Mouse (Mus musculus) gastrocnemius, postnatal 36 days (tissue): ENCODE results near the gene Srrm1. TPM values are rescaled to one million over a fixed set of nuclear protein-coding genes. Genes with fewer than 3 reads are reported as not detected.
A peak's percentile ranks its signal among the peaks of the same experiment; 100 is the strongest.

Experiments
- DNase-seq, 2 experiments: peaks; one replicate each; pipeline ENCODE4 v3.0.0; 2022
- intact Hi-C: fragments of 180-260 bp; cut with DNase I; formaldehyde crosslinking; loops from one replicate; pipeline ENCODE4 v1.15.1; 2025
- long read RNA-seq, 2 experiments: library from polyadenylated mRNA; stranded (forward); transcript quantifications; one replicate each; pipeline ENCODE4 v2.0.0; 2021
- total RNA-seq, 2 experiments: library from RNA; stranded (reverse); gene quantifications; 2 replicates each; pipeline ENCODE4 v1.2.3; 2021

Gene Srrm1
- total RNA-seq = 10 to 100 TPM; 51.5 to 59.3 TPM
- long read RNA-seq, experiment 1, partial matches to known transcripts = 2 of 9 reads
- long read RNA-seq, experiment 1, other reads (novel, unspliced or antisense) = 6 of 9 reads
- long read RNA-seq, experiment 2, partial matches to known transcripts = 3 of 24 reads
- long read RNA-seq, experiment 2, other reads (novel, unspliced or antisense) = 16 of 24 reads

DNA sequence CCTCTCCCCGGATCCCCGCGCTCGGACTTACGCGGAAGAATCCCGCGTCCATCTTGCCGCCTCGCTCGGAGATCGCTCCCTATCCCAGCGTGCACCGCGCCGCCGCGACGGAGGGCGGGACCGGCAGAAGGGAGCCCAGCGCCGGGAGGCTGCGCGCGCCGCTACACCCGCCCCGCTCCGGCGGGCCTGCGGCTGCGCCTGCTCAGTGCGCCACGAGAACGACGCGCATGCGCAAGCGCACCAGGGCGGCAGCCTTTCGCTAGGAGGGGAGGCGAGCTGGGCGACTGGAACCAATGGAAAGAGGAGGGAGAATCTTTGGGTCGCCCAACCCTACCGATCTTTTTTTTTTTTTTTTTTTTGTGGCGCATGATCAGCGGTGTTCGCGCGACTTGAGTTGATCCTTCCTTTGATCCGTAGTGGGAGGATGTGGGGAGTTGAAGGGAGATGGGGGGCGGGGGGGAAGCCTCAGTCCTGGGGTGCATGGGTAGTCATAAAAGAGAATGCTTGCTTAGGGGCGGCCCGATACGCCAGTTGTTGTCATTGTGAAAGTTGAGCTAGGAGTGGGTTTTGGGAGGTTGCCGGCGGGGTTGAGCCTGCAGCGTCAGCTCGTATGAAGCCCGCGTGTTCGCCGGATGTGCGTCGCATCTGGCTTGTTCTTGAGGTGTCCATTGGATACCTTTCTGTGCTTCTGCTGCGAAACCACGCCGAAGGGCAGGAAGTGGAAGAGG is at the start of gene Srrm1:
Gene Srrm1, minus strand, starts transcription at position 256 of the 728 bp plus-strand sequence.
- intact Hi-C loops = no loop called here
- DNase-seq = peak; percentile 95 to 98

- intact Hi-C loops = no loop called here
- no peak for DNase-seq
Observed at GRCm38 (mm10) chr4:135401881-135402280, 48.8 kb upstream of the Srrm1 start.

DNA sequence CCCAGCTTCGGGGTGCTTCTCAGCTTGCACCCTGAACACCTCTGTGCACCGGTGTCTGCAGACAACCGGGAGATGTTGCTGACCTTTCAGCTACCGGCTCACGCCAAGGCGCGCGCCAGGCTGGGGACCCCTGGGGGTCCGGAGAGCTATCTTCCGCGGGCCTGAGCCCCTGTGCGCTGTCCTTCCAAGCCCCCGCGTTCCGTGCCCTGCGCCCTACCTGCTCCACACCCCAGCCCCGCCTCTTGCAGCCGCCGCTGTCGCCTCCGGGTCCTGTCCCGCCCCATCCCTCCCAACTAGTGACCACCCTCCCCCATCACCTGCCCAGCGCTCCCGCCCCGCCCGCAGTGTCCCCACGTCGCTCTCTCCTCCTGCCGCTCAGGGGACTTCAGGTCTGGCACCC is 44.9 kb upstream of the Srrm1 start, which contains the start of gene Ncmap:
Gene Ncmap, minus strand, starts transcription at position 237 of the 400 bp plus-strand sequence.
- intact Hi-C loops = no loop called here
- DNase-seq = no peak

GRCm38 (mm10) chr4:135397551-135397950 is 44.4 kb upstream of the Srrm1 start:
- intact Hi-C loops = no loop called here
- no peak for DNase-seq

- intact Hi-C loops = no loop called here
- no peak for DNase-seq
Observed at GRCm38 (mm10) chr4:135396303-135396702, 43.2 kb upstream of the Srrm1 start.

GRCm38 (mm10) chr4:135395375-135395774 is 42.3 kb upstream of the Srrm1 start:
- no peak for DNase-seq
- intact Hi-C loops = no loop called here

DNA sequence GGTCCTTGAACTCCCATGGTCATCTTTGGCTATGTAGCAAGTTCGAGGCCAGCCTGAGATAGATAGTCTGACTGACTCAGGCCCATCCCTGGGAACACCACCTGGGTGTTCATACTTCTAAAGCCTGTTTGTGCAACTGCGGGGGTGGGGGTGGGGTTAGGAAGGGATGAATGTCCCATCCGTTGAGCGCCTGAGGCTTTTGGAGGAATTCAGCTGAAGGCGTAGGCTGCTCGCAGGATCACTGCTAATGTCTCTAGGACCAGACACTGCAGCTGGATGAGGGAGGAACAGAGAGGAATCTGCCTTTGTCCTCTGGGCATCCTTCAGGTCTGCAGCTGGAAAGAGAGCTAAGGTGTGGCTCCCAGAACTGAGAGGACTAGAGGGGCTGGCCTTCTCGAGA is 41.5 kb upstream of the Srrm1 start:
- intact Hi-C loops = no loop called here
- DNase-seq = no peak

DNA sequence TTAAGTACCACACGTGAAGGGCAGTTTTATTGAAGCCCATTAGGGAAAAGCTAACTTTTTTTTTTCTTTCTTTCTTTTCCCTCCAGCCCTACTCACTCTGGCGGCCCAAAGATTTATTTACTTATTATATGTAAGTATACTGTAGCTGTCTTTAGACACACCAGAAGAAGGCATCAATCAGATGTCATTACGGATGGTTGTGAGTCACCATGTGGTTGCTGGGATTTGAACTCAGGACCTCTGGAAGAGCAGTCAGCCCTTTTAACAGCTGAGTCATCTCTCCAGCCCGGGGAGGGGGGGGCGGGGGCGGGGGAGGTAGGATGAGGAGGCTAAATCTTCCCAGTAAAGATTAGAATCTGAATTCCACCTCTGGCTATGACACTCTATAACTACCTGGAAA is 40.3 kb upstream of the Srrm1 start:
- no peak for DNase-seq
- intact Hi-C loops = no loop called here

GRCm38 (mm10) chr4:135392801-135393200 is 39.7 kb upstream of the Srrm1 start:
- DNase-seq = no peak
- intact Hi-C loops = no loop called here

- intact Hi-C loops = no loop called here
Observed at GRCm38 (mm10) chr4:135391014-135391413, 37.9 kb upstream of the Srrm1 start.

GRCm38 (mm10) chr4:135385614-135386013 is 32.5 kb upstream of the Srrm1 start:
- DNase-seq = no peak
- intact Hi-C loops = loop anchor here (10.0 kb wide), 1 partner anchor 289 kb away; no protein-coding TSS in a partner anchor

More at GRCm38 (mm10) chr4:135391014-135391413, 37.9 kb upstream of the Srrm1 start:
- no peak for DNase-seq

DNA sequence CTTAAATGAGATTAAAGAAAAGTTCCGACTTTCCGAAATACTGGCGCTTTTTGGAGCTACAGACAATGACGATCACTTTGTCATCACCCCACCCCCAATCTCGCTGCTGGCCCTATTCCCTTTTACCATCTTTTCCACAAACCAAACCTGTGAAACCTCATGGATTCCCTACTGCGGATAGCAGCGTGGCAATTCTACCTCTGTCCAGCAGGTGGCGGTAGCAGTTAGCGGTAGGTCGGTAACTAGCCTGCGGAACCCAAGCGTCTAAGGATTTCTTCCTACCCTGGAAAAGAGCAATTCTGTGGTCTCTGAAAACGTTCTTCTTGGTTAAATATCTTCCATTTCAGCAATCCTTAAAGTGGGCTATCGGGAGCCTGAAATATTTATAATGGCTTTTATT is 29.2 kb upstream of the Srrm1 start:
- DNase-seq = peak; percentile 19 to 44
- intact Hi-C loops = loop anchor here (2.0 to 10.0 kb wide), 2 partner anchors 28 to 292 kb away; no protein-coding TSS in a partner anchor

DNA sequence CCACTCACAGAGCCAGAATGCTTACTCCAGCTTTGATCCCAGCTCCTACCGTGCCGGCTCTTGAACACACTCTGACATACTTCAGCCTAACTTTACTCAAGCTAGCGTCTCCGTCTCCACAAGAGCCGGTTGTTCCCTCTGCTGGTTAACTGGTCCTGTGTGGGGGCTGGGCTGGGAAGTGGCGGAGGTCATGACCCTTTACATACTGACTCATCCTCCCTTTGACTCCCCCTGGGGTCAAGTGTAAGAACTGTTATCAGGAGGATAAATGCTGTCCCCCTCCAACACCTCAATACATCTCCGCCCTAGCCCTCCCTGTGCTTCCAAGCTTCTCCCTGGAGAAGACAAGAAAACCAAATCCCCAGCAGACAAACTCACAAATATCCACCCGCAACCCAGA is 28.2 kb upstream of the Srrm1 start:
- no peak for DNase-seq
- intact Hi-C loops = loop anchor here (10.0 kb wide), 1 partner anchor 293 kb away; no protein-coding TSS in a partner anchor

- intact Hi-C loops = no loop called here
- DNase-seq = no peak
Observed at GRCm38 (mm10) chr4:135377241-135377640, 24.1 kb upstream of the Srrm1 start.

GRCm38 (mm10) chr4:135375444-135375843 is 22.3 kb upstream of the Srrm1 start:
- DNase-seq = no peak
- intact Hi-C loops = no loop called here

GRCm38 (mm10) chr4:135373299-135373698 is 20.2 kb upstream of the Srrm1 start:
- no peak for DNase-seq
- intact Hi-C loops = no loop called here

DNA sequence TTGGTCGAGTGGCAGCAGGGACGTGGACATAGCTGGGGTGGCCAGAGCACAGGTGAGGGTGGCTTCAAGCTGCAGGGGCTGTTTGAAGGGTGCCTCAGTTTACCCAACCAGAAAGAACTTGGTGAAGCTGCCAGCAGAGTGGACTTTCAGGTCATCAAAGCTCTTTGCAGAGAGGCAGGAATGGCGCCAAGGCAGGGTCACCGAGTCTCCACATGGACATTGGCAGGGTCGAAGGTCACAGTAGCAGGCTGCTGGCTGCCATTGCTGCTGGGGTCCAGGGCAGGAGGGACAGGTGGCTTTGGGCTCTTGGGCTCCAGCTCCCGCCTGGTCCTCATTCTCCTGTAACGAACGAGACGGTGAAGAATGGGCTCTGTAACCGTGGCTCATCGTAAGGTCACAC is 17.3 kb upstream of the Srrm1 start:
- intact Hi-C loops = no loop called here
- DNase-seq = no peak

GRCm38 (mm10) chr4:135362828-135363227 is 9.7 kb upstream of the Srrm1 start:
- DNase-seq = no peak
- intact Hi-C loops = loop anchor here (5.0 kb wide), 2 partner anchors 49 to 129 kb away; partner anchors contain the start of gene Stpg1

DNA sequence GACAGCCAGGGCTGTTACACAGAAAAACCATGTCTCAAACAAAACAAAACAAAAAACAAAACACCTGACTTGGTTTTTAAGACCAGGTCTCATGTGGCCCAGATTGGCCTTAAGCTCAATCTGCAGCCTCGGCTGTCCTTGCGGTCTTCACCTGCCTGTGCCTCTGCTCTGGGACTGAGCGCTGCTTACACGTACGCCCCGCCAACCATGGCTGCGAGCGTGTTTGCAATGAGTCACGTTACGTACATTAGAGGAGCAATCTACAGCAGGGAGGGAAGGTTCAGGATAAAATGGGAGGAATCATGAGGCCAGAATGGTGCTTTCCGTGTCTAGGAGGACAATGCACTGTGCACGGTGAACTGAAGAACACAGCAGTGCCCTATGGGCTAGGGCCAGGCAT is 8.6 kb upstream of the Srrm1 start:
- no peak for DNase-seq
- intact Hi-C loops = loop anchor here (5.0 kb wide), 2 partner anchors 51 to 131 kb away; partner anchors contain the start of gene Stpg1

GRCm38 (mm10) chr4:135358736-135359135 is 5.6 kb upstream of the Srrm1 start:
- no peak for DNase-seq
- intact Hi-C loops = no loop called here

DNA sequence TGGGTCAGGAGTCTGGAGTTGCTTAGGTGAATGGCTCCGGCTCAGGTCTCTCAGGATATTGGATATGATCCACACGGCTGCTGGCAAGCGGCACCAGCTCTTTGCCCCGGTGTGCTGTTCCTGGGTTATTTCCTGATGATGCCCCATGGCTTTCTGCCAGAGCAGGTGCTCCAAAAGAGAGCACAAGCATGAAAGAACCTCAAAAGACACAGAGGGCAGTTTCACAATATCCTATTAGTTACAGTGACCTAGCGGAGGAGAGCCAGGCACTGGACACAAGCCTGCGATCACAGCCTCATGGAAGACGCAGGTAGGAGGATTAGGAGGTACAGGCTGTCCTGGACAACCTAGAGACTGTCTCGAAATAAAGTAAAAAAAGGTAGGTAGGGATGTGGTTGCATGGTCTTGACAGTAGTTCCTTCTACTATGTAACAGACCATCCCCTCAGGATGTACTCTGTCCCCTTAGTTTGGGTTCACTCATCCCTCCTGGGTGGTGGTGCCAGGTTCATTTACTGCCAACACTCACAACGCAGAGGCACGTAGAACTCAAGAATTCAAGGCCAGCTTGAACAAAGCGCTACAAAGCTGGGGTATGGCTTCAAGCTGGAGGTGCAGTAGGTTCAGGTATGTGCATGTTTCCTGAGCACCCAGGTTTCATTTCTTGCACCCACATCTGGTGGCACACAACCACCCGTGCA is 4.2 kb upstream of the Srrm1 start:
- intact Hi-C loops = no loop called here
- DNase-seq = no peak
